Mouse (Mus musculus) central nervous system, embryonic 14 days (tissue): ENCODE measurements around the gene Hspa8. TPM values are rescaled to one million over a fixed set of nuclear protein-coding genes. Genes with fewer than 3 reads are reported as not detected.

Experiments
- polyA plus RNA-seq: library from polyadenylated mRNA; depleted of rRNA; stranded (reverse); fragments of >200 nt; gene quantifications from 2 replicates; pipeline ENCODE4 v1.2.3, GENCODE M21; 2012; rRNA removed

Gene Hspa8
- 2,380 and 2,391 TPM in 2 replicates for polyA plus RNA-seq

DNA sequence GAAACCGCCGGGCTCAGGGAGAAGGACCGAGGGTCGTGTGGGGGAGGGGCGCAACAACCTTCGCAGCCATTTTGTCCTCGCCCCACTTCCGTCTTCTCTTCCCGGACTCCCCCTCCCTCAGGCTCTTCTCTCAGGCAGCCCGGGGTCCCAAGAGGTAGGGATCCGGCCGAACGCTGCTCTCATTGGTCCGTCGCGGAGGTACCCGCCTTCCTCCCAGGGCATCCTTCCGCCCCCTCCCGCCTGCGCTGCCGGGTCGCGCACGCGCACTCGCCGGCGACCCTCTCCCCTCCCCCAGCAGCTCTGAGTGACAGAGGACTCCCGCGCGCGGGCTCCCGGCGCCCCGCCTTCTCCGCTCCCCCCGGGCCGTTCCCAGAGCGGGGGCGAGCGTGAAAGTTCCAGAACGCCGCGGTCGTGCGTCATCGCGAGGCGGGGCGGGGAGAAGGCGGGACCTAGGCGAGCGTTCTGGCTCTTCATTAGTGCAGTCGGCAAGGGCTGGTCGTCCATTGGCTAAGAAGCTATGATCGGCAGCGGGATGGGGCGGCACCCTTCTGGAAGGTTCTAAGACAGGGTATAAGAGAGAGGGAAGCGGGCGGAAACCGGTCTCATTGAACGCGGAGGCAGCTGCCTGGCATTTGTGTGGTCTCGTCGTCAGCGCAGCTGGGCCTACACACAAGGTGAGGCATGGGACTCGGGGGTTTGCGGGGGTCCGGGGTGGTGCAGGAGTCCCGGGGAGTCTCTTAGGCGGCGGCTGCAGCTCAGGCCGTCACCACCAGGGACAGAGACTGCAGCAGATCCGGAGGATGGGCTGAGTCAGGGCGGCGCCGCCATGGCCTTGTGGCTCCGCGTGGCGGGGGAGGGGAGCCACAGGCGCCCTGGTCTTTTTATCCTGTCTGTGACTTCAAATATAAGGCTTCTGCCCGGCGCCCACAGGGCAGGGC, at the start of gene Hspa8:
Gene Hspa8 (plus strand): TSS at position 310 of the 938 bp plus-strand sequence.

Other genes with a start within 250 kb of the Hspa8 start
- not detected in 2 replicates for gene Gm21915, start 130.4 kb upstream of the Hspa8 start, polyA plus RNA-seq
- gene Clmp, start 115.0 kb upstream of the Hspa8 start, polyA plus RNA-seq: 40.7 and 43.6 TPM in 2 replicates
- gene Bsx, start 73.1 kb downstream of the Hspa8 start, polyA plus RNA-seq: 0.80 and 1.3 TPM in 2 replicates
- 0.63 and 1.1 TPM in 2 replicates for gene Jhy, start 163.1 kb downstream of the Hspa8 start, polyA plus RNA-seq
- 0.07 and 0.09 TPM in 2 replicates for gene Crtam, start 203.6 kb downstream of the Hspa8 start, polyA plus RNA-seq